Mouse (Mus musculus): ENCODE data around the gene Smarca2. TPM values are rescaled to one million over a fixed set of nuclear protein-coding genes. Genes with fewer than 3 reads are reported as not detected.

The Smarca2 gene
- polyA plus RNA-seq, 1 experiment = 145 TPM

DNA sequence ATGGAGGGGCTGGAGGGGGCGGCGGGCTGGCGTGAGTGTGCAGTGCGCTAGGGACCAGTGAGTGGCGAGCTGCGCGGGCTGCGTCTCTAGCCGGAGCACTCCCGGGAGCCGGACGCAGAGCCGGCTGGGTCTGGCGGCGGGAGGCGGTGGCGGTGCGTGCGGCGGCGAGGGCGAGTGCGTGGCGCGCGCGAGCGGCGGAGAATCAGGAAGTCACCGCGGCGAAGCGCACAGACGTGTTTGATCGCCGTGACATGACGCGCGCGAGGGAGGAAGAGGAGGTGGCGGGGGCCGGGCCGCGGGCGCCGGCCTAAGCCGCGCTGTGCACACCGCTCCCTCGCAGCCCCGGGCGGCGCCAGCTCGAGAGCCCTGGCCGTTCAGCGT, 2.3 kb downstream of the Smarca2 start:
- peak overlapping the region; percentile 72 for H3K4me3 ChIP-seq (replicated peaks; ENCODE audit: insufficient read depth, low read depth, low read length)
- peak overlapping the region; percentile 94 for H3K27ac ChIP-seq (ENCODE audit: insufficient read depth, low read length)
- peak; percentile 86 to 87 for DNase-seq
- under 1% methylated on average over 56 of the region's 56 CpGs for whole genome bisulfite sequencing
- no peaks in the 10 kb centered on the region; the same call in 1 of the 2 replicates for H3K4me1 ChIP-seq (ENCODE audit: control insufficient read depth, insufficient read depth, low read length)
- no peaks in the 10 kb centered on the region for H3K27me3 ChIP-seq (ENCODE audit: control insufficient read depth, insufficient read depth, low read length)
- TF ChIP-seq CTCF (IDR thresholded peaks at IDR 0.05; ENCODE audit: borderline replicate concordance, insufficient read depth, low read depth, low read length) (no peak), POLR2A (IDR thresholded peaks at IDR 0.05; ENCODE audit: borderline replicate concordance, insufficient read depth, low read length) (peak; percentile 36; the same call in 1 of the 2 replicates)

DNA sequence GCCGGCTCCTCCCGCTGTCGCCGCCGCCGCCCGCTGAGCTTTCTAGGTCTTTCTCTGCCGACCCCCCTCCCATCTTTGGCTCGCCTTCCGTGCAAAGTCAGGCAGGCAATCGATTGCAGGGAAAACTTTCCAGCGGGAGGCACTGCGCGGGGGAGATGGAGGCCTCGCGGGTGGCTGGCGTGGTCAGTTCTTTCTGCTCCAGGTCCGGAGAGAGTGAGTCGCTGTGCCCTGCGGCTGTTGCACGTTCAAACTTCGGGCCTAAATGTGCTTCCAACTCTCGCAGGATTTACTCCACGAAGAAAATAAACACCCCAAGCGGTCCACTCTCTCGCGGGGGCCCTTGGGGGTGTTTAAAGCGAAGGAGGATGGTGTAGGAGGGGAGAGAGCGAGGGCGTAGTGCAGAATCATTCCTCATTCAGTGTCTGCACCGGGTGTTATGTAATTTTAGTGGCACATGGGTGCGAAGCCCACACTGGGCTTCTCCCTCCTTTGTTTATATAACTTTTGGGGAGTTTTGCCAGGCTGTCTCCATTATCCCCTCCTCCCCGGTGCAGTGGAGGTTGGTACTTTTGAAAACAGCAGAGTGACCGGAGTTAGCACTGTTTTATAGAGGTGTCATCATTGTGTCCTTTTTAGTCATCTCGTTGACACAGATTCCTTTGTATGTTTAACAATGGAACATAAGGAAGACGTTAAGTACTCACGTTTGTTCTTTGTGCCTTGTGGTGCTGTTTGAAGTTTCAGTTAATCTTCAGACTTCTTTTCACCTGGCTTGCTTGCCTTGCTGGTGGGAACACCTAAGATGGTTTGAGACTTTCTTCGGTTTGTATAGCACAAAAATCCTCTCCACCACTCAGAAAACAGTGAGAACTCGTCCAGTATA, 2.9 kb downstream of the Smarca2 start:
- 2% methylated on average over 39 of the region's 39 CpGs for WGBS
- TF ChIP-seq CTCF (IDR thresholded peaks at IDR 0.05; ENCODE audit: borderline replicate concordance, insufficient read depth, low read depth, low read length) (no peak), POLR2A (IDR thresholded peaks at IDR 0.05; ENCODE audit: borderline replicate concordance, insufficient read depth, low read length) (0 out of 2 replicates have a peak, but pooled peaks have one; percentile 13)
- H3K4me1 ChIP-seq (ENCODE audit: control insufficient read depth, insufficient read depth, low read length) = peaks cover 5% of the 10 kb centered on the region; the same call in 1 of the 2 replicates
- peak overlapping the region; percentile 72 for H3K4me3 ChIP-seq (replicated peaks; ENCODE audit: insufficient read depth, low read depth, low read length)
- H3K27ac ChIP-seq (ENCODE audit: insufficient read depth, low read length) = peak overlapping the region; percentile 94
- DNase-seq = peak; percentile 65 to 72
- H3K27me3 ChIP-seq (ENCODE audit: control insufficient read depth, insufficient read depth, low read length) = no peaks in the 10 kb centered on the region

DNA sequence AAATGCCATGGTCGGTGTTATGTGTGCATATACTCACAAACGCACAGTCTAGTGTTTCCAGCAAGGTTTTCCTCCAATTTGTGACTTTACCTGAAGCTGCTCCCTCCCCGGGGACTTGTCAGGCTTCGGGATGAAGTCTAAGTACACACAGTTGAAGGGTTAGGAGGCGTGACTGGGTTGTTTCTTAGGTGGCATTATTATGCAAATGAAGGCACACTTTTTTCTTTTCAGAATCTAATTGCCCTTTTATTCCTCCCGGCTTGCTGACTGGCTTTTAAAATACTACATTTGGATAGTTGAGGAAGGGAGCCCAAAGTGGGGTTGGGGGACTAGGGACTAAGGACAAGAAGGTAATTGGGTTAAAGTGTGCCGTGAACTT, 3.6 kb downstream of the Smarca2 start:
- peak overlapping the region; percentile 72 for H3K4me3 ChIP-seq (replicated peaks; ENCODE audit: insufficient read depth, low read depth, low read length)
- 31% methylated on average over 7 of the region's 7 CpGs for WGBS
- no peak for DNase-seq
- TF ChIP-seq POLR2A (IDR thresholded peaks at IDR 0.05; ENCODE audit: borderline replicate concordance, insufficient read depth, low read length) (no peak), CTCF (IDR thresholded peaks at IDR 0.05; ENCODE audit: borderline replicate concordance, insufficient read depth, low read depth, low read length) (no peak)
- no peaks in the 10 kb centered on the region for H3K27me3 ChIP-seq (ENCODE audit: control insufficient read depth, insufficient read depth, low read length)
- H3K27ac ChIP-seq (ENCODE audit: insufficient read depth, low read length) = no peak overlapping the region
- H3K4me1 ChIP-seq (ENCODE audit: control insufficient read depth, insufficient read depth, low read length) = peaks cover 11% of the 10 kb centered on the region

DNA sequence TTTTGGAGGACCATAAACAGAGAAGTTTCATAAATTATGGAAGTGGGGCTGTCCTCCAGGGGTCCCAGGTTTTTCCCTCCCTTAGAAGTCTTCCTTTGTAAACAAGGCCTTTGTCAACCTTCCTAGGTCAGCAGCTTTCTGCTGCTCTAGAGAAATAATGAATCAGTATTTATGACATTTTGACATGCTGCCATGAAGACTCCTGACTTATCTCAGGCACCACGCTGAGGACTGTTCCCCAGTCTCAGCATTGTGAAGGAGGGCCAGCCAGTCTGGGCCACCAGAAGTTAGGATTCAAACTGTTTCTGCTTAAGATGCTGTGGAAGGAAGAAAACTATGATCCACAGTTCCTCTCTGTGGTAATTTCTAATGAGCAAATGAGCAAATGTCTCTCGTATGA, 4.8 kb downstream of the Smarca2 start:
- WGBS = 23% methylated on average over 2 of the region's 2 CpGs
- DNase-seq = peak in 1 of 2 experiments; percentile 26
- H3K4me1 ChIP-seq (ENCODE audit: control insufficient read depth, insufficient read depth, low read length) = peaks cover 14% of the 10 kb centered on the region
- no peak overlapping the region for H3K4me3 ChIP-seq (replicated peaks; ENCODE audit: insufficient read depth, low read depth, low read length)
- no peak overlapping the region for H3K27ac ChIP-seq (ENCODE audit: insufficient read depth, low read length)
- no peak for TF ChIP-seq CTCF (IDR thresholded peaks at IDR 0.05; ENCODE audit: borderline replicate concordance, insufficient read depth, low read depth, low read length)
- no peak for TF ChIP-seq POLR2A (IDR thresholded peaks at IDR 0.05; ENCODE audit: borderline replicate concordance, insufficient read depth, low read length)
- H3K27me3 ChIP-seq (ENCODE audit: control insufficient read depth, insufficient read depth, low read length) = no peaks in the 10 kb centered on the region

DNA sequence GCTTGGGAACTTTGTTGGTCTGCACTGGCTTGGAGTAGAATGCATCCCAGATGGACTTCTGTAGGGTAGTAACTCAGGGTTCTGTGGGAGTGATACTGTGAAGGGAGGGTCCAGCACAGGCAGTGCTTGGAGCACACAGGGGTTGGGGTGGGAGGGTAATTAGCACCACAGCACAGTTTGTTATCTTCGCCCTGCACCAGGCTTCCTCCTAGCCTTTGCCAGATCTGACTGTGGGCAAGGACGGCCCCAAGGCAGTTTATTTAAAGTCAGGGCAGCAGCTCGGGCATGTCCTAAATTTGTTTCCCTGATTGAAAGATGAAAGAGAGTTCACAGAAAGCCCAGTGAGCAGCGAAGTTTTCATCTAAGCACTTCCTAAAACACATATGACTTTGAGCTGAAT, 8.1 kb downstream of the Smarca2 start:
- H3K4me1 ChIP-seq (ENCODE audit: control insufficient read depth, insufficient read depth, low read length) = peaks cover 16% of the 10 kb centered on the region
- WGBS = 35% methylated on average over 4 of the region's 4 CpGs

DNA sequence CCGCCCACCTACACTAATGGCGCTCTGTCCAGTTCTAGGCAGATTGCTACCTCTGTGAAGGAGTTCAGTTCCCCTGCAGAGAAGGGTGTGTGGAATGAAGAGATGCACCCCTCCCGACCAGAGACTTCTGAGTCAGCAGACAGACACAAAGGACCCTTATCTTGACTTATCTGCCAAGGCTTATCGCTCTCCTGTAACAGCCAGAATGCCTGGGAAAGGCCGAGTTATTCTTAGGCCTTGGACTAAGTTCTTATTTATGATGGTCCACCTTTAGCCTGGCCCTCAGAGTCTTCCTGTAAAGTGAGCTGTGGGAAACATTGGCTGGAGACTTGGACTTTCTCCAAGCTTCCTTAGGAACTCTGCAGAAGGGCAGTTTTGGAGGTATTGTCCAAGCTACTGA, 8.8 kb downstream of the Smarca2 start:
- no peak for DNase-seq
- Histone ChIP-seq H3K27me3 (ENCODE audit: control insufficient read depth, insufficient read depth, low read length) (no peaks in the 10 kb centered on the region), H3K4me1 (ENCODE audit: control insufficient read depth, insufficient read depth, low read length) (peaks cover 16% of the 10 kb centered on the region), H3K4me3 (replicated peaks; ENCODE audit: insufficient read depth, low read depth, low read length) (no peak overlapping the region), H3K27ac (ENCODE audit: insufficient read depth, low read length) (no peak overlapping the region)
- TF ChIP-seq CTCF (IDR thresholded peaks at IDR 0.05; ENCODE audit: borderline replicate concordance, insufficient read depth, low read depth, low read length) (no peak), POLR2A (IDR thresholded peaks at IDR 0.05; ENCODE audit: borderline replicate concordance, insufficient read depth, low read length) (no peak)
- 59% methylated on average over 5 of the region's 5 CpGs for WGBS

More for the DNA sequence above, 8.1 kb downstream of the Smarca2 start:
- H3K27ac ChIP-seq (ENCODE audit: insufficient read depth, low read length) = no peak overlapping the region
- TF ChIP-seq POLR2A (IDR thresholded peaks at IDR 0.05; ENCODE audit: borderline replicate concordance, insufficient read depth, low read length) (no peak), CTCF (IDR thresholded peaks at IDR 0.05; ENCODE audit: borderline replicate concordance, insufficient read depth, low read depth, low read length) (no peak)
- DNase-seq = no peak
- H3K27me3 ChIP-seq (ENCODE audit: control insufficient read depth, insufficient read depth, low read length) = no peaks in the 10 kb centered on the region
- no peak overlapping the region for H3K4me3 ChIP-seq (replicated peaks; ENCODE audit: insufficient read depth, low read depth, low read length)

DNA sequence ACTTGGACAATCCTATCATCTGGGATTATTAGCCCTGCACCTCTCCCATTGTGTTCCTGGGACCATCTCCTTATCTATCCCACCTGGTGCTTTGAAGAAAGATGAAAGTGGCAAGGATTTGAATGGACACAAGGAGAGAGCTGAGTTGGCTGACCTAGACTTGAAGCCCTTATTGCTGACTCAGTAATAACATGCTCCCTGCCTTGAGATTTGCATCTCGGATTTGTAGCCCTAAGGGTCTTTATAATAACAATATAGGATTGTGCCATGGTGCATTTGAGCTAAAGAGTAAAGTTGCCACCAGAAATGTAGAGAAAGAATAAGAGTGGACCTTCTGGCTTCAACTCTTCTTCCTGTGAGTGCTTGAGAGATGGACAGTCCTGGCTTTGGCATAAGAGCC, 11.4 kb downstream of the Smarca2 start:
- Histone ChIP-seq H3K4me1 (ENCODE audit: control insufficient read depth, insufficient read depth, low read length) (peaks cover 16% of the 10 kb centered on the region), H3K4me3 (replicated peaks; ENCODE audit: insufficient read depth, low read depth, low read length) (no peak overlapping the region), H3K27me3 (ENCODE audit: control insufficient read depth, insufficient read depth, low read length) (no peaks in the 10 kb centered on the region), H3K27ac (ENCODE audit: insufficient read depth, low read length) (no peak overlapping the region)
- 60% methylated on average over 1 of the region's 1 CpGs for WGBS
- no peak for DNase-seq
- no peak for TF ChIP-seq CTCF (IDR thresholded peaks at IDR 0.05; ENCODE audit: borderline replicate concordance, insufficient read depth, low read depth, low read length)
- no peak for TF ChIP-seq POLR2A (IDR thresholded peaks at IDR 0.05; ENCODE audit: borderline replicate concordance, insufficient read depth, low read length)

DNA sequence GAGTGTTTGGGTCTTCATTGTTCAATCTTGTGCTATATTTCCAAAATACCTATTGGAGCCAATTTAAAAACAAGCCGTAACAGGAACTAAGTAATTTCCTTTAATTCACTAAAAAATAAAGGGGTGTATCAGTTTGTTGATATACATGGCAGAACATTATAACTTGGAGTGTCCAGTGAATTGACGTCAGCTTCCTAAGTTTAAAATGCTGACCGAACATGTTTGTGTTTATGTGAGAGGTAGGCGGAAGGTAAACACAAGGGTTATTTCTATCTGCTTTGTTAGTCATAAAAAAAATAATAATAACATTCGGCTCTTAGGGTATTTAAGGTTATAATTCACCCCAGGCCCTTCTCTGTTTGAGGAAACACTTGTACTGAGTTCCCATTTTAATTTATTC, 12.4 kb downstream of the Smarca2 start:
- Histone ChIP-seq H3K4me1 (ENCODE audit: control insufficient read depth, insufficient read depth, low read length) (peaks cover 16% of the 10 kb centered on the region), H3K27me3 (ENCODE audit: control insufficient read depth, insufficient read depth, low read length) (no peaks in the 10 kb centered on the region), H3K4me3 (replicated peaks; ENCODE audit: insufficient read depth, low read depth, low read length) (no peak overlapping the region), H3K27ac (ENCODE audit: insufficient read depth, low read length) (no peak overlapping the region)
- TF ChIP-seq CTCF (IDR thresholded peaks at IDR 0.05; ENCODE audit: borderline replicate concordance, insufficient read depth, low read depth, low read length) (no peak), POLR2A (IDR thresholded peaks at IDR 0.05; ENCODE audit: borderline replicate concordance, insufficient read depth, low read length) (no peak)
- WGBS = 91% methylated on average over 5 of the region's 5 CpGs
- no peak for DNase-seq
